Mouse (Mus musculus) lung, adult 2 months (tissue): ENCODE results near the gene Gm6588. TPM values are rescaled to one million over a fixed set of nuclear protein-coding genes. Genes with fewer than 3 reads are reported as not detected.
"Not testable (repeated sequence)": the region's sequence is repeated elsewhere in the genome, so short reads cannot be mapped to it uniquely, and the experiment has no call there.

ENCODE experiments used
- DNase-seq: peaks from one replicate; pipeline ENCODE4 v3.0.0; 2022
- H3K4me1 ChIP-seq: fragments of 200-500 bp; 2 replicates; pipeline ENCODE4 v1.6.1; 2011; ENCODE audit warnings: low read length; ENCODE audit not compliant: control insufficient read depth, insufficient read depth
- H3K4me3 ChIP-seq: fragments of 200-500 bp; replicated peaks from 2 replicates; pipeline ENCODE3; 2011; ENCODE audit warnings: low read depth, mild to moderate bottlenecking, control low read depth, low read length; ENCODE audit errors: extremely low read depth
- CTCF ChIP-seq: fragments of 200-500 bp; IDR thresholded peaks from 2 replicates; pipeline ENCODE4 v1.5.1; 2011; ENCODE audit warnings: mild to moderate bottlenecking, low read length, control low read depth; ENCODE audit not compliant: insufficient read depth
- POLR2A ChIP-seq: fragments of 200-500 bp; IDR thresholded peaks from 2 replicates; pipeline ENCODE4 v1.6.1; 2011; ENCODE audit warnings: low read depth, mild to moderate bottlenecking, control low read depth, low read length, borderline replicate concordance; ENCODE audit errors: extremely low read depth
- WGBS: fragments of 180-500 bp; shearing (Covaris S2); methylation state at CpG from one replicate; pipeline ENCODE4 v1.1.7; 2018; 5-methylcytosine and 5-hydroxymethylcytosine counted together
- polyA plus RNA-seq: library from polyadenylated mRNA; depleted of rRNA; stranded (reverse); fragments of >200 nt; gene quantifications from 2 replicates; pipeline ENCODE4 v1.2.3, GENCODE M21; 2012; rRNA removed

The Gm6588 gene
- not detected in 2 replicates for polyA plus RNA-seq

DNA sequence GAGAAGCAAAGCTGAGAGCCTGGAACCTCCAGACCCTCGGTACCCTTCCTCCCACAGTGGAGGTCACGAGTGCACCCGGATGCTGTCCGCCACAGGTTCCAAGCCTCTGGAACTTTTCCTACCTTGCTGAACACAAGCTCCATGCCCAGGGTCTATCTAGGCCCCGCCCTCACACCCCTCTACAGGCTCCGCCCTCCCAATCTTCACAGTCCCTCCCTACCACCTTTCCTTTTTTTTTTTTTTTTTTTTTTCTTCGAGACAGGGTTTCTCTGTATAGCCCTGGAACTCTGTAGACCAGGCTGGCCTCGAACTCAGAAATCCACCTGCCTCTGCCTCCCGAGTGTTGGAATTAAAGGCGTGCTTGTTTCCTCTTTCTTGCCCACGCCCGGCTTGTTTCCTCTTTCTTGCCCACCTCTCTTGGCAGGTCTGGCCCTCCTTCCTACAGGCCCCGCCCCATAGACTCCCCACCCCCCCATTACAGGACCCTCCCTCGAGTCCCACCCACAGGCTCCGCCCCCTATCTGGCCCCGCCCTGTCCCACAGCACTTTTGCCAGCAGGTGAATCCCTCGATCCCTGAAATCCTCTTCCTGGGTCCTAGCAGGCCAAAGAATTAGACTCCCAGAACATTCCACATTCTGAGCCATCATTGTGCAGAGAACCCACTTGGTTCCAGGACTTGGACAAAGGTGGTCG is at the start of gene Gm6588:
Gene Gm6588 (plus strand): TSS at position 680 of the 694 bp plus-strand sequence.
- no peak for DNase-seq
- TF ChIP-seq POLR2A (no peak), CTCF (no peak)
- 66% methylated on average over 18 of the region's 18 CpGs for WGBS

GRCm38 (mm10) chr5:112402437-112402836 is 46.8 kb upstream of the Gm6588 start:
- TF ChIP-seq CTCF (no peak), POLR2A (no peak)
- 42% methylated on average over 3 of the region's 3 CpGs for WGBS
- Histone ChIP-seq H3K4me1 (no peaks in the 10 kb centered on the region), H3K4me3 (no peak overlapping the region)
- DNase-seq = no peak

More for the DNA sequence above, at the start of gene Gm6588:
- no peak within 1 kb of the TSS for H3K4me3 ChIP-seq
- H3K4me1 ChIP-seq = peaks cover 15% of the 10 kb centered on the region

DNA sequence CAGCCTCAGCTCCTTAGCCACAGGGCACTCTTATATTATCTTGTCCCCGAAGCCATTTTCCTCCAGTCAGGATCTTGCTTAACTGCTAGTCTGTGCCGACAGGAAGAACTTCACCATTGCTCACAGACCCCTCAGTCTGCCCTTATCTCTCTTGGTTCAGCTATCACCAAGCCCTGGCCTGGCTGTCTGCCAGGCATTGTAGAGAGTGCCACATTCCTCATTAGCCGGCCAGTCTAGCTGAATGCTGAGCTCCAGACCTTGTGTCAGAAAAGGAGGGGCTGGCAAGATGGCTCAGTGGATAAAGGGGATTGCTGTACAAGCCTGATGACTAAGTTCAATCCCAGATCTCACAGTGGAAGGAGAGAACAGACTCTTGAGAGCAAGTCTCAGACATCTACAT is 43.2 kb upstream of the Gm6588 start:
- 35% methylated on average over 3 of the region's 3 CpGs for WGBS

DNA sequence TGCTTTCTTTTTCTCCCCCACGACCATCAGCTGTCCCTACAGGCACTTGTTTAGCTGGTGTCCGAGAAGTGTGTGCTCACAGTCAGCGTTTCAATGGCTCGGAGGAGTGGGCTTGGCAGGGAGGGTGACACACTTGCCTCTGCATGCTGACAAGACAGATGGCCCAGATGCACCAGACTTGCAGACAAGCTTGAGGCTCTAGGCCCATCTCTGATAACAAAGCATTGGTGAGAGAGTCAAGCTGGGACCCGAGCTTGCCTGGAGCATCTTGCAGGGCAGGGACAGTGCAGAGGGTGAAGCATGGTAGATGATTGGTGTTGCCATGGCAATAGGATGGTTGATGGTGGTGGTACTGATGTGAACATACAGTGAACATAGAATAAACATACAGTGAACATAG is 40.0 kb upstream of the Gm6588 start:
- TF ChIP-seq POLR2A (no peak), CTCF (no peak)
- Histone ChIP-seq H3K4me1 (no peaks in the 10 kb centered on the region), H3K4me3 (no peak overlapping the region)
- no peak for DNase-seq
- WGBS = 52% methylated on average over 5 of the region's 5 CpGs

More for the DNA sequence above, 43.2 kb upstream of the Gm6588 start:
- TF ChIP-seq CTCF (no peak), POLR2A (no peak)
- no peak overlapping the region for H3K4me3 ChIP-seq
- no peaks in the 10 kb centered on the region for H3K4me1 ChIP-seq
- DNase-seq = no peak

DNA sequence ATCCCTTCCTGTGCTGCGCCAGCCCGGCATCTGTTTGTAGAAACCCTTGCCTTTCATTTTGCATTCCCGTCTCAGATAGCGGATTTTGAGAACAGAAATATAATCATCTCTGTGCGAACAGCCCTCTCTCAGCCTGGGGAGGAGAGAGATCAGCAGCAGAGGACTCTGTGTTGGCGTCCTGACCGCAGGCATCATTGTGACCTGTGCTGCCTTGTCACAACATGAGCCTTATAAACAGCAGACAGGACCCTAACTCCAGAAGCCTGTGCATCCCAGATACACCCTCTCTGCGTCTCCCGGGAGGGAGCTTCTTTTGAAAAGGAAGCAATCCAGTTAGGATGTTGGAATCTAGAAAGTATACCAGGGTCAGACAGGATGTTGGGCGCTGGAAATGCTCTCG is 38.2 kb upstream of the Gm6588 start:
- TF ChIP-seq CTCF (no peak), POLR2A (no peak)
- H3K4me3 ChIP-seq = no peak overlapping the region
- no peaks in the 10 kb centered on the region for H3K4me1 ChIP-seq
- no peak for DNase-seq
- 32% methylated on average over 11 of the region's 11 CpGs for WGBS

DNA sequence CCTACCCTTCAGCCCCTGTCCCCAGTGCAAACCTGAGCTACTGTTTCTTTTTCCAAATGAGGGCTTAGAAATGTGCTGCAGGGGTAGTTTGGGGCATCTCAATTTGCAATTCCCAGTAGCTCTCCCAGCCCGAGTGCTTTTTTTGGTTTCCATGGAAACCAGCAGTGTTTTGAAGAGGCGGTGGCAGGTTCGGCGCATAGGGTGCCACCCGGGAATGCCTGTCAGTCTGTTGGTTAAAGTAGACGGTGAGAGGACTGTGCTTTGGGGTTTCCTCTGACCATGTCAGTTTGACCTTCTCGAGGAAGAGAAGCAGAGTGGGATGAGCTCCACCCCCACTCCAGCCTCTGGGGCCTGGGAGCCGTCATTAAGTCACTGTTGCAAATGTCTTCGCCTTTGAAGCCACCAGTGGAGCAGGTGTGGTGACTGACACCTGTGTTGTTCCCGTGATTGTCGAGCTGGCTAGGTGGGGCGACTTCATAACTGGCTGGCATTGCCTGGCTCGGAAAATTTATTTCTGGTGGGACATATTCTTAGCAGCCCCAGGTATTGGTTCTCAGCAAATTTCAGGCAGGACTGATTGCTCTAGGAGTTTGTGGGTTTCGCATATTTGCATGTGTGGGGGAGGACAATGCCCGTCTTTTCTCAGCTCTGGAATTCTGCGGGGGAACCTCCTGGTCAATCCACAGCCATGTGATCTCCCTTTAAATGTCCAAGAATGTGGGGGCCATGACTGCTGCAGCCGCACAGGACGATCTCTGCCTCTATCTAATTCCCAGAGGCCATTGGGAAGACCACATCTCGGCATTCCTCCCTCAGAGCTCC is 37.5 kb upstream of the Gm6588 start:
- Histone ChIP-seq H3K4me1 (no peaks in the 10 kb centered on the region), H3K4me3 (no peak overlapping the region)
- no peak for DNase-seq
- 13% methylated on average over 19 of the region's 19 CpGs for WGBS
- TF ChIP-seq POLR2A (no peak), CTCF (no peak)

GRCm38 (mm10) chr5:112412781-112413180 is 36.4 kb upstream of the Gm6588 start:
- 78% methylated on average over 4 of the region's 4 CpGs for WGBS
- H3K4me3 ChIP-seq, DNase-seq, H3K4me1 ChIP-seq: not testable (repeated sequence)

DNA sequence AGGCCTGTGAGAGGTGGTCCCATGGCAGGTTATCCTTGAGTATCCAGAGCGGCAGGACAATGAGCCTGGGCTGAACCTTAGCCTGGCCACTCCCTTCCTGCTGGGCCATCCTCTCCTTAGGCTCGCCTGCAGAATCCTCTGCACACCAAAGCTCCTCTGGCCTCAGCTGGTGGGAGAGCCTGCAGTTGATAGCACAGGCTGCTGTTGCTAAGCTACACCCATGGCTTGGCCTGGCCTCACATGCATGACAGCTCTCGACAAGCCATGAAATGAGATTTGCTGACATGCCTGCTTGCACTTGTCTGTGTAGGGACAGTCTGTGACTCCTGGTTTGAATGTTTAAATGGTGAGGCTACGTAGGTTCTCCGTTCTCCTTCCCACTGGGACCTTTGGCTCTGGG is 32.6 kb upstream of the Gm6588 start:
- H3K4me3 ChIP-seq = no peak overlapping the region
- 59% methylated on average over 5 of the region's 5 CpGs for WGBS
- H3K4me1 ChIP-seq = no peaks in the 10 kb centered on the region
- no peak for DNase-seq
- TF ChIP-seq CTCF (no peak), POLR2A (no peak)

GRCm38 (mm10) chr5:112418023-112418422 is 31.2 kb upstream of the Gm6588 start:
- TF ChIP-seq CTCF (no peak), POLR2A (no peak)
- no peak overlapping the region for H3K4me3 ChIP-seq
- DNase-seq = no peak
- WGBS = 56% methylated on average over 4 of the region's 4 CpGs
- no peaks in the 10 kb centered on the region for H3K4me1 ChIP-seq

DNA sequence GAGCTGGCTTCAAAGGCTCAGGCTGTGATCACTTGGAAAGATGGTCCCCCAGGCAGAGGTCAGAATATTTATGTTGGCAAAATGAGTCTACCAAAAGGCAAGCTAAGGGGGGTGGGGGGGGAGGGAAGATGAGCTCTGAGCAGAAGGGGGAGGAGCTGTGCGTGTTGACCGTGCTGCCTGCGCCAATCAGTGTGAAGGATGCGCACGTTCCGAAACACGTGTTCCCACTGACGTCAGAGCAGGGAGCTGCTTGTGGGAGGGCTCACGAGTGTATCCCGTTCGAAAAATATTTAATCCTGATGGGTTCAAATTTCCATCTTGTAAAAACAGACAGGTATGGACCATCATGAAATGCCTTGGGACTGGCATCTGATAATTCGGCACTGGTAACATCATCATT is 29.7 kb upstream of the Gm6588 start:
- no peak for DNase-seq
- WGBS = 22% methylated on average over 12 of the region's 12 CpGs
- Histone ChIP-seq H3K4me1 (no peaks in the 10 kb centered on the region), H3K4me3 (no peak overlapping the region)
- TF ChIP-seq POLR2A (no peak), CTCF (no peak)
